Mouse (Mus musculus) A20 (cell line): ENCODE measurements at regions not wholly inside any gene's neighbourhood (a gene's known extent, or its start where the extent isn't known, plus 50 kb on each side); places are given as distances from the start of the nearest gene placed in this dataset.

Experiments
- DNase-seq: peaks from one replicate; pipeline ENCODE4 v3.0.0-alpha.2; 2011; ENCODE audit warnings: low read depth, low spot score

GRCm38 (mm10) chr11:31282136-31282535 is 87.7 kb downstream of the Stc2 start:
- DNase-seq: no peak

GRCm38 (mm10) chr11:31248467-31248866 is 66.2 kb upstream of the Gm17332 start:
- DNase-seq: peak; percentile 64
